Mouse (Mus musculus) small intestine, adult 2 months (tissue): Measurements from ENCODE around the gene Arid5b. TPM values are rescaled to one million over a fixed set of nuclear protein-coding genes. Genes with fewer than 3 reads are reported as not detected.

Source experiments
- H3K27ac ChIP-seq: fragments of 200-500 bp; 2 replicates; pipeline ENCODE4 v1.5.1; 2012; ENCODE audit warnings: low read depth, low read length, control low read depth, inconsistent platforms; ENCODE audit not compliant: insufficient read depth
- H3K27me3 ChIP-seq: fragments of 200-500 bp; 2 replicates; pipeline ENCODE4 v1.6.1; 2012; ENCODE audit warnings: mild to moderate bottlenecking, moderate library complexity, low read length, inconsistent platforms; ENCODE audit not compliant: control insufficient read depth, insufficient read depth
- H3K36me3 ChIP-seq: fragments of 200-500 bp; 2 replicates; pipeline ENCODE4 v1.6.1; 2012; ENCODE audit warnings: mild to moderate bottlenecking, low read length, control low read depth, inconsistent platforms; ENCODE audit not compliant: control insufficient read depth, insufficient read depth
- H3K4me1 ChIP-seq: fragments of 200-500 bp; 2 replicates; pipeline ENCODE4 v1.6.1; 2012; ENCODE audit warnings: low read length, inconsistent platforms, mixed read lengths; ENCODE audit not compliant: control insufficient read depth, insufficient read depth, insufficient read length
- H3K4me3 ChIP-seq: fragments of 200-500 bp; 2 replicates; pipeline ENCODE4 v1.5.1; 2012; ENCODE audit warnings: low read depth, mild to moderate bottlenecking, control low read depth, inconsistent platforms, low read length, moderate library complexity
- CTCF ChIP-seq: fragments of 200-500 bp; IDR thresholded peaks from 2 replicates; pipeline ENCODE4 v1.5.1; 2012; ENCODE audit warnings: low read depth, mild to moderate bottlenecking, control low read depth, inconsistent platforms, low read length, moderate library complexity, mixed read lengths; ENCODE audit not compliant: insufficient replicate concordance, insufficient read length; ENCODE audit errors: extremely low read depth
- POLR2A ChIP-seq: fragments of 200-500 bp; IDR thresholded peaks from 2 replicates; pipeline ENCODE4 v1.6.1; 2012; ENCODE audit warnings: low read depth, mild to moderate bottlenecking, control low read depth, inconsistent platforms, low read length, moderate library complexity
- WGBS: fragments of 180-500 bp; shearing (Covaris S2); methylation state at CpG from one replicate; pipeline ENCODE4 v1.1.7; 2018; 5-methylcytosine and 5-hydroxymethylcytosine counted together
- polyA plus RNA-seq: library from polyadenylated mRNA; depleted of rRNA; stranded (reverse); fragments of >200 nt; gene quantifications from 2 replicates; pipeline ENCODE4 v1.2.3, GENCODE M21; 2012

Gene Arid5b
- polyA plus RNA-seq, 1 experiment = 3.3 TPM

GRCm38 (mm10) chr10:68318438-68318979, 40.0 kb upstream of the Arid5b start:
- no peaks in the 10 kb centered on the region for H3K27me3 ChIP-seq
- WGBS = 65% methylated on average over 6 of the region's 6 CpGs

GRCm38 (mm10) chr10:68312734-68313133, 34.2 kb upstream of the Arid5b start:
- no peaks in the 10 kb centered on the region for H3K4me1 ChIP-seq
- H3K27me3 ChIP-seq = no peaks in the 10 kb centered on the region
- TF ChIP-seq POLR2A (no peak), CTCF (no peak)
- H3K27ac ChIP-seq = no peak overlapping the region
- 79% methylated on average over 8 of the region's 8 CpGs for WGBS
- H3K36me3 ChIP-seq = no peaks in the 10 kb centered on the region
- H3K4me3 ChIP-seq = no peak overlapping the region

More at GRCm38 (mm10) chr10:68318438-68318979, 40.0 kb upstream of the Arid5b start:
- Histone ChIP-seq H3K4me1 (no peaks in the 10 kb centered on the region), H3K4me3 (no peak overlapping the region), H3K36me3 (no peaks in the 10 kb centered on the region), H3K27ac (no peak overlapping the region)
- TF ChIP-seq CTCF = no peak
- TF ChIP-seq POLR2A = no peak

GRCm38 (mm10) chr10:68301013-68301412, 22.5 kb upstream of the Arid5b start:
- Histone ChIP-seq H3K27ac (no peak overlapping the region), H3K36me3 (no peaks in the 10 kb centered on the region), H3K4me3 (no peak overlapping the region), H3K27me3 (no peaks in the 10 kb centered on the region), H3K4me1 (no peaks in the 10 kb centered on the region)
- TF ChIP-seq CTCF = no peak
- no peak for TF ChIP-seq POLR2A
- WGBS = 77% methylated on average over 7 of the region's 7 CpGs

- H3K27ac ChIP-seq = no peak overlapping the region
- WGBS = 85% methylated on average over 4 of the region's 4 CpGs
- no peak overlapping the region for H3K4me3 ChIP-seq
- TF ChIP-seq POLR2A (no peak), CTCF (no peak)
- no peaks in the 10 kb centered on the region for H3K27me3 ChIP-seq
- H3K4me1 ChIP-seq = no peaks in the 10 kb centered on the region; the same call in 1 of the 2 replicates
- H3K36me3 ChIP-seq = no peaks in the 10 kb centered on the region
Observed at GRCm38 (mm10) chr10:68289465-68289864, 10.9 kb upstream of the Arid5b start.

GRCm38 (mm10) chr10:68282466-68283391, 4.2 kb upstream of the Arid5b start:
- 2% methylated on average over 27 of the region's 27 CpGs for WGBS
- H3K4me3 ChIP-seq = peak overlapping the region; percentile 62
- H3K4me1 ChIP-seq = peaks cover 3% of the 10 kb centered on the region; the same call in 1 of the 2 replicates
- H3K27me3 ChIP-seq = no peaks in the 10 kb centered on the region
- TF ChIP-seq POLR2A = 0 out of 2 replicates have a peak, but pooled peaks have one; percentile 5
- peak; percentile 74; the same call in 1 of the 2 replicates for TF ChIP-seq CTCF
- H3K27ac ChIP-seq = peak overlapping the region; percentile 51
- no peaks in the 10 kb centered on the region for H3K36me3 ChIP-seq

- no peak overlapping the region for H3K27ac ChIP-seq
Observed at GRCm38 (mm10) chr10:68281775-68282106, 3.2 kb upstream of the Arid5b start.

More at GRCm38 (mm10) chr10:68281775-68282106, 3.2 kb upstream of the Arid5b start:
- Histone ChIP-seq H3K4me3 (no peak overlapping the region), H3K4me1 (peaks cover 3% of the 10 kb centered on the region; the same call in 1 of the 2 replicates), H3K27me3 (no peaks in the 10 kb centered on the region), H3K36me3 (no peaks in the 10 kb centered on the region)
- no peak for TF ChIP-seq CTCF
- no peak for TF ChIP-seq POLR2A
- 20% methylated on average over 3 of the region's 3 CpGs for WGBS
